Mouse (Mus musculus): ENCODE data around the gene Optn. TPM values are rescaled to one million over a fixed set of nuclear protein-coding genes. Genes with fewer than 3 reads are reported as not detected.

Gene Optn
- polyA plus RNA-seq (2014; fragmentation: Nextera tagmentation; extraction: Ambion mirVana), result 6.8 and 7.1 TPM in 2 replicates

DNA sequence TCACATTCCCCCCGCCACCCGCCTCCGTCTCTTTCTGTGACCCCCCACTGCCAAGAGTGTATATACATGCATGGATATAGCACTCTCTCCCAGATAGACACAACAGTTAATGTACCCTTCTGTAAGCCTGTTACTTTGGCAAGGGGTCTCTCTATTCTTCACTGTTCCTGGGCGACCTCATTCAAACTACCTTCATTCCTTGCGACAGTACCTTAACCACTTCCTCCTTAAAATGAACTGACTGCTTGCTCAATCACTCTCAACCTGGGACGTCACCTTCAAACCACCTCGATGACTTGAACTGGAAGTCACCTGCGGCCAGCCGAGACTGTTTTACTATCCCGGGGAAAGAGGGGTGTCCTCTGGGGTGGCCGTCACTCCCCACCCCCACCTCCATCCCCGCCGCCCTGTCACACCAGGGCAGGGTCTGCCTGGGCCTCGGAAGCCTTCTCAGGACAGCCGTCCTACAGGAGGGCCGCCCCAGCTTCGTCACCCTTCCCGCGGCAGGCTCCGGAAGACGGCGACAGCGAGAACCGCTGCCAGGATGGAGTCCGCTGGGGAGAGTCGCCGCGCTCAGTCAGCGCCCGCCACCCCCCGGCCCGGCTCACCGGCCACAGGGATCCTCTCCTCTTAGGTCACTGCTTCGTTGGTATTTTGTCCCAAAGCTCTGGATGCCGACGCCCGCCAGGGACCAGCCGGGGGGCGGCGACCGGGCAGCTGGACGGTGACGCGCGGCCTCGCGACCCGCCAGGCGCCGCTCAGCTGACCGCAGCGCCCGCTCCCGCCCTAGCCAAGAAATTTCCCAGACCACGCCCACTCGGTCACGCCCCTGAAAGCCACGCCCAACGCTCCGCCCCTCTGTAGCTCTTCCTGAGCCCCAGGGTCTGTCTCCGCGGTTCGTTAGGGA, at the start of gene Optn:
Gene Optn (minus strand): TSS at position 753 of the 907 bp plus-strand sequence.
- 2% methylated on average over 55 of the region's 63 CpGs for WGBS
- Histone ChIP-seq H3K27ac (replicated peaks; ENCODE audit: low read depth, low read length) (no peak within 1 kb of the TSS), H3K36me3 (ENCODE audit: control insufficient read depth, insufficient read depth, low read length) (no peaks in the 10 kb centered on the region), H3K27me3 (replicated peaks; ENCODE audit: control insufficient read depth, insufficient read depth, low read length) (0 out of 2 replicates have a peak, but pooled peaks cover 8% of the 10 kb centered on the region), H3K4me2 (ENCODE audit: low read depth, low read length) (peak within 1 kb of the TSS; percentile 97), H3K4me1 (ENCODE audit: control insufficient read depth, insufficient read depth, low read length) (no peaks in the 10 kb centered on the region; the same call in 1 of the 2 replicates), H3K9ac (ENCODE audit: low read depth, low read length) (peak within 1 kb of the TSS; percentile 69), H3K9me3 (ENCODE audit: control insufficient read depth, low read length) (no peaks in the 10 kb centered on the region), H3K4me3 (ENCODE audit: low read depth, low read length) (peak within 1 kb of the TSS; percentile 66)
- ATAC-seq (ENCODE audit: low read depth) (peak; percentile 94), DNase-seq (ENCODE audit: low spot score) (peak; percentile 78)

DNA sequence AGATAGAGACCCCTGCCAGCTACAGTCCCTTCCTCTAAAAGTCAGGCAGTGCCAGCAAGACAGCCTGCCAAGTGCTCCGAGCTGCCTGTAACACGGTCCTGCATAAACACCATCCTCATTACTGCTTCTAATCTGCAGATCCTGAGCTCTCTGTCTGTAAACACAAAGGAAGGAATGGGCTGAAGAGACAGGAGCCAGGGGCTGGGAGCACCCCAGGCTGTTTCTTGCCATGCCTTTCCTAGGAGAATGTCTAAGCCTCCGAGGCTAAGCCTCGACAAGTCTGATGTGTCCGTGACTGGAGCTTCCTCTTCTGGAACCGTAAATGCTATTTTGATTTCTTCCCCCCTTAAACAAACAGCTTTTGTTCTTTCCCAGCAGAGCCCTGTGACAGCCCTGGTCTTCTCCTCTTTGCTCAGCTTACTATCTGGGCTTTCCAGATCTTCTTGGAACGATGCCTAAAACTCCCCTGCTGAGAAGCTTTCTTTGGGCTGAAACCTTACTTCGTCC, 49.0 kb upstream of the Optn start:
- H3K9me3 ChIP-seq (ENCODE audit: control insufficient read depth, low read length), result peaks cover 4% of the 10 kb centered on the region
- H3K4me3 ChIP-seq (ENCODE audit: low read depth, low read length), result no peak overlapping the region
- ATAC-seq (ENCODE audit: low read depth), result peak; percentile 57
- H3K27ac ChIP-seq (replicated peaks; ENCODE audit: low read depth, low read length), result peak overlapping the region; percentile 75
- peak overlapping the region; percentile 36 for H3K9ac ChIP-seq (ENCODE audit: low read depth, low read length)
- peaks cover 22% of the 10 kb centered on the region; the same call in 1 of the 2 replicates for H3K4me1 ChIP-seq (ENCODE audit: control insufficient read depth, insufficient read depth, low read length)
- H3K4me2 ChIP-seq (ENCODE audit: low read depth, low read length), result no peak overlapping the region
- peak; percentile 83 for DNase-seq (ENCODE audit: low spot score)
- no peaks in the 10 kb centered on the region for H3K27me3 ChIP-seq (replicated peaks; ENCODE audit: control insufficient read depth, insufficient read depth, low read length)
- 19% methylated on average over 8 of the region's 8 CpGs for WGBS
- H3K36me3 ChIP-seq (ENCODE audit: control insufficient read depth, insufficient read depth, low read length), result no peaks in the 10 kb centered on the region

DNA sequence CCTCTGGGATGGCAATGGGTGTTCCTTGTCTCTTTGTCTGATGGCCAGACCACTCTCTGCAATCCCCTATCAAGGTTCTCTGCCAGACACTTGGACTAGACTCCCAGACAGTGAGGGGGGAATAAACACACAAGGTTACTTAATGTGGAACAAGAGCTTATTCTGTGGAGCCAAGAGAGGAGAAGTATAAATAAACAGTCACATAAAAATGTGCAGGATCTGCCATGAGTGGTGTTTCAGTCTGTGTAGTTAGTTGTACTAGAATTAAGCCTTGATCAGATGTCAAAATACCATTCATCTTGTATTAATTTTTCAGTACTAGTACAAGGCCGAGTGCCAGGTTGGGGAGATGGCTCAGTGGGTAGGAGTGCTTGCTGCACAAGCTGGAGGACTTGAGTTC, 39.0 kb upstream of the Optn start:
- no peak overlapping the region for H3K27ac ChIP-seq (replicated peaks; ENCODE audit: low read depth, low read length)
- H3K9ac ChIP-seq (ENCODE audit: low read depth, low read length), result no peak overlapping the region
- peaks cover 22% of the 10 kb centered on the region for H3K9me3 ChIP-seq (ENCODE audit: control insufficient read depth, low read length)
- peaks cover 12% of the 10 kb centered on the region for H3K4me1 ChIP-seq (ENCODE audit: control insufficient read depth, insufficient read depth, low read length)
- H3K36me3 ChIP-seq (ENCODE audit: control insufficient read depth, insufficient read depth, low read length), result no peaks in the 10 kb centered on the region
- H3K4me2 ChIP-seq (ENCODE audit: low read depth, low read length), result no peak overlapping the region
- ATAC-seq (ENCODE audit: low read depth), result no peak
- H3K4me3 ChIP-seq (ENCODE audit: low read depth, low read length), result no peak overlapping the region
- no peaks in the 10 kb centered on the region for H3K27me3 ChIP-seq (replicated peaks; ENCODE audit: control insufficient read depth, insufficient read depth, low read length)
- DNase-seq (ENCODE audit: low spot score), result peak; percentile 50
- WGBS, result 56% methylated on average over 1 of the region's 1 CpGs

DNA sequence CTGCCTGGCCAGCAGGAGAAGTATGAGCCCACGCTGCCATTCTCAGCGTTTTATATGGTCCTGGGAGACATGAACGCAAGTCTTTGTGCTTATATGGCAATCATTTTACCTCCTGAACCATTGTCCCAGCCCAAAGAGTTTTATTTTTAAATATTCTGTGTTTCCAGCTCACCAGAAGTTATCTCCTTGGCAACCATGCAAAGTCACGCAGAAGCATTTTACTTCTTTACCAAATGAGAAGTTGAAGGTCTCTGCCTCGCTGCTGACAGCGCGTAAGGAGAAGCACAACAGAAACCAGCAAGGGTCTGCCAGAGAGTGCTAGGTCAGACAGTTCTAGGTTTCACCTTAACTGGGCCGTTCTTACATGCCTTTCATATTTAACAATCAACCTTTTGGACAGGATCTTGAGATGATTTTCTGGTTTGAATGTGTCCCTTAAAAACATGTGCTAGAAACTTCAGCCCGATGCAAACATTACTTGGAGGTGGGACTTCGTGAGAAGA, 37.9 kb upstream of the Optn start:
- Histone ChIP-seq H3K4me2 (ENCODE audit: low read depth, low read length) (no peak overlapping the region), H3K27ac (replicated peaks; ENCODE audit: low read depth, low read length) (no peak overlapping the region), H3K4me3 (ENCODE audit: low read depth, low read length) (no peak overlapping the region), H3K4me1 (ENCODE audit: control insufficient read depth, insufficient read depth, low read length) (peaks cover 15% of the 10 kb centered on the region), H3K9me3 (ENCODE audit: control insufficient read depth, low read length) (peaks cover 11% of the 10 kb centered on the region; the same call in 1 of the 2 replicates), H3K9ac (ENCODE audit: low read depth, low read length) (no peak overlapping the region), H3K36me3 (ENCODE audit: control insufficient read depth, insufficient read depth, low read length) (no peaks in the 10 kb centered on the region), H3K27me3 (replicated peaks; ENCODE audit: control insufficient read depth, insufficient read depth, low read length) (no peaks in the 10 kb centered on the region)
- 80% methylated on average over 10 of the region's 10 CpGs for WGBS
- no peak for DNase-seq (ENCODE audit: low spot score)
- no peak for ATAC-seq (ENCODE audit: low read depth)

DNA sequence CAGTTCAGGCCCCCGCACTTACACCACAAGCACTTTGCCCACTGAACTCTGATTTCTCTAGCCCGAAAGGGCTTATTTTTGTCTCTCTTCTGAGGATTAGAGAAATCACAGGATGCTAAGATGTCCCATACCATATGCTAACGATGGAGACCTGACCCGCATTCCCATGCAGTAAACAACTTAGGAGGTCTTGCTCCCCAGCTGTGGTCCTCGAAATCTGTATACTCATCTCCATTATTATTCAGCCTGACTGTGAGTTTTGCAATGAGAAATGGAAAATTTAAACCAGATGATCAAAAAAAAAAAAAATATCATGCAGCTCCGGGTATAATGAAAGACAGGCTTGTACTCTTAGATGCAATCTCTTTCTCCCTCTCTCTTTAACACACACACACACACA, 35.3 kb upstream of the Optn start:
- Histone ChIP-seq H3K9me3 (ENCODE audit: control insufficient read depth, low read length) (0 out of 2 replicates have a peak, but pooled peaks cover 8% of the 10 kb centered on the region), H3K4me2 (ENCODE audit: low read depth, low read length) (0 out of 2 replicates have a peak overlapping the region, but pooled peaks have one; percentile 6), H3K27me3 (replicated peaks; ENCODE audit: control insufficient read depth, insufficient read depth, low read length) (no peaks in the 10 kb centered on the region), H3K4me1 (ENCODE audit: control insufficient read depth, insufficient read depth, low read length) (peaks cover 15% of the 10 kb centered on the region), H3K9ac (ENCODE audit: low read depth, low read length) (no peak overlapping the region), H3K36me3 (ENCODE audit: control insufficient read depth, insufficient read depth, low read length) (no peaks in the 10 kb centered on the region), H3K27ac (replicated peaks; ENCODE audit: low read depth, low read length) (peak overlapping the region; percentile 28), H3K4me3 (ENCODE audit: low read depth, low read length) (no peak overlapping the region)
- DNase-seq (ENCODE audit: low spot score) (peak; percentile 80), ATAC-seq (ENCODE audit: low read depth) (peak; percentile 51)
- 34% methylated on average over 6 of the region's 6 CpGs for WGBS

DNA sequence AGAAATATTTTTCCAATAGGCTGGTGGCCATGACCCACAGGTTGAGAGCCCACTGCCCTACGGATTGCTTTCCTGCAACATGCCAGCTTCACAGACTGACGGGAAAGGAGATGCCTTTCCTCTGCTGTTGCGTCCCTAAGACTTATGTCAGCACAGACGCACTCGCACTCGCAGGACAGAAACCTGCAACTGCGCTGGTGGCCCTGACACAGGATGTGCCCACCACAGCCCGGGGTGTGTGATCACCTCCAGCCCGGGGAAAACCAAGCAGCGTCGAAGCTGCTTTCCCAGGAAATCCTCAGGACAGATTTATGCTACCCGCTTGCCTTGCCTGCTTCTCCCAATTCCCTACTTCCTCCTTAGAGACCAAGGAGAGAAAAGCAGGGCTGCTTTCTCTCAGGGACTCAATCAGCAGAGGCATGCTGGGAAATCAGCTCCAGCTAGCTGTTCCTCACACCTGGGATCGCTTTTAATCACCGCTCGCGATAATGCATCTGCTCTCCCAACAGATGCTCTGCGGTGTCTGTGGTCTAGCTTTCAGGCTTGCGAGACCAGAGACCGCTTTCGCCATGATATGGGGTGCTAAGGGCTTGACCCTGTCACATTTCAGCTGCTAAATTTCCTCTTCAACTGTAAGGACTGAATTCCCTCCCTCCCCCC, 34.1 kb upstream of the Optn start:
- H3K4me1 ChIP-seq (ENCODE audit: control insufficient read depth, insufficient read depth, low read length), result peaks cover 15% of the 10 kb centered on the region
- H3K36me3 ChIP-seq (ENCODE audit: control insufficient read depth, insufficient read depth, low read length), result no peaks in the 10 kb centered on the region
- no peak overlapping the region for H3K27ac ChIP-seq (replicated peaks; ENCODE audit: low read depth, low read length)
- H3K4me3 ChIP-seq (ENCODE audit: low read depth, low read length), result peak overlapping the region; percentile 19
- DNase-seq (ENCODE audit: low spot score), result peak; percentile 73
- peak overlapping the region; percentile 47 for H3K4me2 ChIP-seq (ENCODE audit: low read depth, low read length)
- H3K9me3 ChIP-seq (ENCODE audit: control insufficient read depth, low read length), result 0 out of 2 replicates have a peak, but pooled peaks cover 10% of the 10 kb centered on the region
- no peaks in the 10 kb centered on the region for H3K27me3 ChIP-seq (replicated peaks; ENCODE audit: control insufficient read depth, insufficient read depth, low read length)
- ATAC-seq (ENCODE audit: low read depth), result peak; percentile 66; the same call in 1 of the 2 replicates
- 19% methylated on average over 20 of the region's 20 CpGs for WGBS
- H3K9ac ChIP-seq (ENCODE audit: low read depth, low read length), result peak overlapping the region; percentile 42

DNA sequence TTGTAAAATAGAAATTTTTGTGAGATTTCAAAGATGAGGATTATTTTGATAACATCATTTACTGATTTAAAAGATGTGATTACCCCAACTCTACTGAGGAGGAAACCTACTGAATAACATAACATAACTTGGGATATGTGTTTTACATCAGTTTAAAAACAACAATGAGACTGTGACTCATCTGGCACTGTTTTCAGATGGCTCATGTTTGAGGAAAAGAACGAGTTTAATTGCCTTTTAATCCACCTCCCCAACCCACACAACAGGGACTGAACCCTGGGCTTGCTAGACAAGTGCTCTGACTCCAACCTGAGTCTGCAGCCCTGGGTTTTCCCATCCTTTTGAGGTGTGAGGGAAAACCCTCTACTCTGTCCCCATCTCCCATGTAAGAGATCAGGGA, 31.5 kb upstream of the Optn start:
- Histone ChIP-seq H3K27me3 (replicated peaks; ENCODE audit: control insufficient read depth, insufficient read depth, low read length) (no peaks in the 10 kb centered on the region), H3K4me1 (ENCODE audit: control insufficient read depth, insufficient read depth, low read length) (peaks cover 15% of the 10 kb centered on the region), H3K27ac (replicated peaks; ENCODE audit: low read depth, low read length) (no peak overlapping the region), H3K9me3 (ENCODE audit: control insufficient read depth, low read length) (0 out of 2 replicates have a peak, but pooled peaks cover 10% of the 10 kb centered on the region), H3K36me3 (ENCODE audit: control insufficient read depth, insufficient read depth, low read length) (no peaks in the 10 kb centered on the region), H3K4me3 (ENCODE audit: low read depth, low read length) (no peak overlapping the region), H3K4me2 (ENCODE audit: low read depth, low read length) (no peak overlapping the region), H3K9ac (ENCODE audit: low read depth, low read length) (no peak overlapping the region)
- no peak for DNase-seq (ENCODE audit: low spot score)
- ATAC-seq (ENCODE audit: low read depth), result no peak
- 18% methylated on average over 1 of the region's 1 CpGs for WGBS

DNA sequence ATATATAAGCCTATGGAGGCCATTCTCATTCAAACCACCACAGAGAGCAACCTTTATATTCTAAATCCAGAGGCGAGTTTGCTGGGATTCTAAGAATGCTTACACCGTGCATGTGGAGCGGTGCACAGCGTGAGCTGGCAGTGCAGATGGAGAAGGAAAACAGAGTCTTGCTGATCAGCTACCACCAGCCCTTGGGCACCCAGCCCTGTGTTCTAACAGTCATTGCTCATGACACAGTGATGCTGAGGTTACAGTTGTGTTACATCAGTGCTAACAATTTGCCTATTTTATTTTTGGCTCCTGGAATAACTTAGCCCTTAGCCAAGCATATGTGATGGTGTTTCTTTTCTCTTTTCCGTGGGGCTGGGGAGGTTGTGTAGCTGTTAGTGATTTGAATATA, 31.0 kb upstream of the Optn start:
- ATAC-seq (ENCODE audit: low read depth), result no peak

More for the DNA sequence above, 31.0 kb upstream of the Optn start:
- Histone ChIP-seq H3K27ac (replicated peaks; ENCODE audit: low read depth, low read length) (no peak overlapping the region), H3K27me3 (replicated peaks; ENCODE audit: control insufficient read depth, insufficient read depth, low read length) (no peaks in the 10 kb centered on the region), H3K4me1 (ENCODE audit: control insufficient read depth, insufficient read depth, low read length) (peaks cover 15% of the 10 kb centered on the region), H3K9ac (ENCODE audit: low read depth, low read length) (no peak overlapping the region), H3K36me3 (ENCODE audit: control insufficient read depth, insufficient read depth, low read length) (no peaks in the 10 kb centered on the region), H3K4me2 (ENCODE audit: low read depth, low read length) (no peak overlapping the region), H3K9me3 (ENCODE audit: control insufficient read depth, low read length) (0 out of 2 replicates have a peak, but pooled peaks cover 10% of the 10 kb centered on the region), H3K4me3 (ENCODE audit: low read depth, low read length) (no peak overlapping the region)
- WGBS, result 73% methylated on average over 5 of the region's 5 CpGs
- DNase-seq (ENCODE audit: low spot score), result no peak

Data from embryonic facial prominence, embryonic 14.5 days (tissue).